Mouse (Mus musculus): ENCODE data around the gene Gli2. TPM values are rescaled to one million over a fixed set of nuclear protein-coding genes. Genes with fewer than 3 reads are reported as not detected.

Gene Gli2
- total RNA-seq, 1 experiment from 2014 or later, result 0.29 TPM

DNA sequence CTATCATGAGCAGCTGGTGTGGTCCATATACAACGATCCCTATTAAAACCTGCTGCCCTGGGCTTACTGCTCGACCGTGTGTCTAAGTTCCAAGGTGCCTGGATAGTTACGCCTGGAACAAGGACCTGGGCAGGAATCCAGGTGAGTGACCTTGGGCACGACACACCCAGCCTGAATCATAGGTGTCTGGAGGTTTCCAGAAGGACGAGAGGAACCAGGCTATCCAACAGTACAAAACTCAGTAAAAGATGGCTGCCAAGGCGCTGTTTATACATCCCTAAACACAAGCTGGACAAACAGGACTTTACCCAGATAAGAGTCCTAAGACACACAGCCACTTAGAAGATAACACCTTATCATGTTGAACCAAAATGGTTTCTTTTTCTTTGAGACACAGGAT, 94.8 kb downstream of the Gli2 start:
- ATAC-seq (replicated peaks; ENCODE audit: insufficient number of reproducible peaks, low FRiP score, low TSS enrichment, poor library complexity, severe bottlenecking), result no peak

DNA sequence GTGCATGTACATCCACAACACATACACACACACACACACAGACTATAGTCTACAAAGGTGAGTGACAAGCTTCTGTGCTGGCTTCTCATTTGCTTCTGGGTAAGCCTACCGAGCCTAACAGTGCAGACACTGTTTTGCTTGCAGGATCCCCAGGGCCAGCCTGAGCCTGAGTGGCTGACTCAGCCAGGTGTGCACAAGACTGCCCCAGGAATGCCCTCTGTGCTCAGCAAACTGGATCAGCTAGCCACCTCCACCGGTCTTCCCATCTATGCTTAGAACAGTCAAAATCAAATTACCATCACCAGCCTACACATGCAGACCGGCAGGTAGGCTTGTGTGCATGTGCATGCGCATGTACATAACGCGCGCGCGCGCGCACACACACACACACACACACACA, 97.6 kb downstream of the Gli2 start:
- ATAC-seq (replicated peaks; ENCODE audit: insufficient number of reproducible peaks, low FRiP score, low TSS enrichment, poor library complexity, severe bottlenecking), result no peak

DNA sequence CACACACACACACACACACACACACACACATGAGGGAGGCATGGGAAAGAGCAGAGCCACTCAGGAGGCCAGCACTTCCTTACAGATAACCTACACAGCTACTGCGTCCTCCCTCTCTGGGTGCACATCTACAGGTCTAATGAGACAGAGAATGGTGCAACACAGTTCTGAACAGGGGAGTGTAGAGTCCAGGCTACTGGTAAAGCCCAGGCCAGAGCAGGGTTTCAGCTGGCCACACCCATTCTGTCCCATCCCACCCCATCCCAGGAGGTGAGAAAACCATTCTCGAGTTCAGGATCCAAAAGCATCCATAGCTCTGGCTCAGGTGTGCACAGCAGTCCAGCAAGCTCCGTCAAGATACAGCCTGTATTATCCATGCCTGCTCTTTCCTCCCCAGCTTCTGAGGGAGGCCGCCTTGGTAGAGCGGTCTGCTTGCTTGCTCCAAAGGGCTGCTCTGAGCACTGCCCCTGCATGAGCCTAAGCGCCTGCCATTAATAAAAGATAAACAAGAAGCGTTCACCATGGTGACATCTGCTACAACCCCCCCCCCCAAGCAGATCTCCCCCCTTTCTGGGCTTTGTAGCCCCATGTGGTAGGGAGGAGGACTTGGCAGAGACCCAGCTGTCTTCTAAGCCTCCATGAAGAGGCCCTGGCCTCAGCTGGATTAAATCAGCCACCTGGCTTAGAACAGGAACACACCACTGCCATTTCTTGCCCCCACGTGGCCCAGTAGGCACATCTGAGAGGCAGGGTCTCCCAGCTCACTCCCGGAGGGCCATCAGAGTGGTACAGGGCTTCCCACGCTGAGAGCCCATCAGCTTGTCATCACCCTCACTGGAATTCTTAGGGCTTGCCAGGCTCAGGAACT, 98.8 kb downstream of the Gli2 start:
- no peak for ATAC-seq (replicated peaks; ENCODE audit: insufficient number of reproducible peaks, low FRiP score, low TSS enrichment, poor library complexity, severe bottlenecking)

GRCm38 (mm10) chr1:118953031-118953430, 100.4 kb downstream of the Gli2 start:
- no peak for ATAC-seq (replicated peaks; ENCODE audit: insufficient number of reproducible peaks, low FRiP score, low TSS enrichment, poor library complexity, severe bottlenecking)

DNA sequence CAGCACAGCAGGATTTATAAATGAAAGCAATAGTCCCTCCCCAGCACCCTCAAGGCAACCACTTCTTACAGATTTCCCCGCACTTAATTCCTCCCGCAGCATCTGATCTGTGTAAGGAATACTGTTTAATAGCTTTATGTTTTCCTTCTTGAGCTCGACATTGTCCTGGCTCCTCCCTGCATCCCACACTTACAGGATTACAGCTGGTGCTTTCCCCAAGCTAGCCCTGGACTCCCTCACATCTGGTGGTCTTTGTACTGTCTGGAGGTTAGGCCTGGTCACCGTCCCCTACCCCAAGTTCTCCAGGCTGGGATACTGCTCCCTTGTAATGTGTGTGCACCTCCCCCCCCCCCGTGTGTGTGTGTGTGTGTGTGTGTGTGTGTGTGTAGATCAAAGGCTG, 101.1 kb downstream of the Gli2 start:
- ATAC-seq (replicated peaks; ENCODE audit: insufficient number of reproducible peaks, low FRiP score, low TSS enrichment, poor library complexity, severe bottlenecking), result no peak

- ATAC-seq (replicated peaks; ENCODE audit: insufficient number of reproducible peaks, low FRiP score, low TSS enrichment, poor library complexity, severe bottlenecking), result no peak
Observed at GRCm38 (mm10) chr1:118948407-118948806, 105.0 kb downstream of the Gli2 start.

DNA sequence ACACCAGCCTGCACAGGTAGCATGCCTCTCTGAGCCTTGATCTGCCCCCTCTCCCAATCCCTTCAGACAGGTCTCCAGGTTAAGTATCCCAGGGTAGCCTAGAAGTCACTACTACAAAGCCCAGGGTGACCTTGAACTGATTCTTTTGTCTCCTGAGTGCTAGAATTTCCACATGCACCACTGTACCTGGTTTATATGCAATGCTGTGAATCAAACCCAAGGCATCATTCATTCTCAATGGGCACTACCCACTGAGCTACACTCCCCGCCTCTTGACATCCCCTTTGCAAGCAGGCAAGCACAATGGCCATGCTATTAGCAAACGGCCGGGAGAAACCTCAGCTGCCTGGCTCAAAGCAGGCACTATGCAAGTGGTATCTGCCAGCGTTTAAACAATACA, 106.2 kb downstream of the Gli2 start:
- no peak for ATAC-seq (replicated peaks; ENCODE audit: insufficient number of reproducible peaks, low FRiP score, low TSS enrichment, poor library complexity, severe bottlenecking)

DNA sequence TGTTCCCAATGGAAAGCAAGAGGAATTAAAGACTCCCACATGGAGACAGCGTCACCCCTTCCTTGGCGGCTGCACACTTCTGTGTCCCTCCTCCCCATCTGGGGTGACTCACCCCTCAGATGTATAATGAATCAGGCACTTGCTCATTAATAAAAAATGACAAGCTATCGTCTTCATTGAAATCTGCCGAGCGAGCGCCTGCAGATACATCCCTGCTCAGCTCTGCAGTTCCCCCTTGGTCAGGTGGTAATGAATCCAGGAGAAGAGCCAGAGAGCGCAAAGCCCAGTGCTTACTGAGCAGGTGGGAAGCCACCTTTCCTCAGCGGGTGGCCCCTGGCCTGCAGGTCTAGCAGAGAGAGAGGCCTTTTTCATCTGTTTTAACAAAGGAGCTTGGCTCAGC, 112.1 kb downstream of the Gli2 start:
- no peak for ATAC-seq (replicated peaks; ENCODE audit: insufficient number of reproducible peaks, low FRiP score, low TSS enrichment, poor library complexity, severe bottlenecking)

- ATAC-seq (replicated peaks; ENCODE audit: insufficient number of reproducible peaks, low FRiP score, low TSS enrichment, poor library complexity, severe bottlenecking), result no peak
Observed at GRCm38 (mm10) chr1:118940269-118940840, 113.1 kb downstream of the Gli2 start.

GRCm38 (mm10) chr1:118938206-118938605, 115.2 kb downstream of the Gli2 start:
- ATAC-seq (replicated peaks; ENCODE audit: insufficient number of reproducible peaks, low FRiP score, low TSS enrichment, poor library complexity, severe bottlenecking), result no peak

DNA sequence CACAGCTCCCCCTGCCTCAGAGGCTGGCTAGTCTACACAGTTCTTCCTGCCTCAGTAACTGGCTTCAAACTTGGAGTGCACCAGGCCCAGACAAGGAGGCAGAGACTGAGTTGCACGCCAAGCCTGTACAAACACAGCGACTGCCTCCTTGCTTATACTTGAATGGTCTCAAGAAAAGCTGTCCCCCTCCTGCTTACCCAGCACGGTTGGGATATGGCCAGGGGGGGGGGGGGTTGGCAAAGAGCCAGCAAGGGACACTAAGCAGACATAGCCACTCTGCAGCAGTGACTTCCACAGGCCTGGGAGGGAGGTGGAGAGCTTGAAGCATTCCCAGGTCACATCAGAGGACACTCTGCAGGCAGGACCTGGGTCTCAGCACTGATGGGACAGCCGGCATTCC, 117.3 kb downstream of the Gli2 start:
- no peak for ATAC-seq (replicated peaks; ENCODE audit: insufficient number of reproducible peaks, low FRiP score, low TSS enrichment, poor library complexity, severe bottlenecking)

DNA sequence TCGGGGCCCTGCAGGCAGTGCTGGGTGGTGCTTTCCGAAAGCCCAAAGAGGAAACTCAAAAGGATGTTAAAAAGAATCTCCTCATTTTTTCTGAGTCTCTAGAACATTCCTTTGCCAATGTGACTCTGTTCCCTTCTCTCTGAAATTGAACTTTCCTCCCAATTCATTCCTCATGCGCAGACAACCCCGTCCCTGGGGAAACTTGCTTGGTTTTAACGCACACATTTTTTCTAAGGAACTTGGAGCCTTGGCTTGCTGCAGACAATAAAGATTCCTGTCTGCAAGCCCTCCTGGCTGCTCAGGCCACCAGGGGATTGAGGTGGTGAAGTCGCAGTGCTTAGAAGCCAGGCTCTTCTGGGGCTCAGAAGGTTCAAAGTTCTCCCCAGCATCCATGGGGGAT, 117.9 kb downstream of the Gli2 start:
- no peak for ATAC-seq (replicated peaks; ENCODE audit: insufficient number of reproducible peaks, low FRiP score, low TSS enrichment, poor library complexity, severe bottlenecking)

- no peak for ATAC-seq (replicated peaks; ENCODE audit: insufficient number of reproducible peaks, low FRiP score, low TSS enrichment, poor library complexity, severe bottlenecking)
Observed at GRCm38 (mm10) chr1:118932167-118932566, 121.3 kb downstream of the Gli2 start.

DNA sequence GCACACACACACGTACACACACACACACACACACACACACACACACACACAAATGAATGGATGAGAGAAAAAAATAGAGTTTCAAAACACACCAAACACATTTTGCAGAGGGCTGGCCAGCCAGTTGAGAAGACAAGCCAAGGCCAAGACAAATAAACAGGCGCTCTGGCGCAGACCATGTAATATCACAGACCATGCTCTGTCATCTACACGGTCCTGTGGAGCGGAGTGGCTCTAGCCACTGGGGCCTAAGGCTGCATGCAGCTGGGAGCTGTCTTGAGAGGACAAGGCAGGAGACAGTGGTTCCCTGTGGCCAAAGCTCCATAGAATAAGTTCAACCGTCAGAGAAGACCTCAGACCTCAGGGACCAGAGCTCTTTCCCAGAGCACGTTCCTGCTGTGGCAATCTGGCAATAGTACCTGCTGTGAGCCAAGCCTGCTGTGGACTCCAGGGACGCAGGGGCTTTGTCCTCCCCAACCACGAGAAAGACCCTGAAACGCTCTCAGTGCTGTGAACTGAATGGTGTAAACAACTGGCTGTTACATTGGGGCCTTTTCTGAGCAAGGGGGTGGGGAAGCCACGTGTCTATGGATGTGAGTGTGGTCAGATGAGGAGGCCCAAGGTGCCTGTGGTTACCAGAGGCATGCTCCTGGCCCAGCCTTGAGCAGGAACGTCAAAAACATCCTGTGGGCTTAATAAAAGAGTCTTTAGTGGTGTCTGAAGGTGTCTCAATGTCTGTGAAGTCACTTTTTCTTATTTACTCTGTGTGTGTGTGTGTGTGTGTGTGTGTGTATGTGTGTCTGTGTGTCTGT, 125.7 kb downstream of the Gli2 start:
- ATAC-seq (replicated peaks; ENCODE audit: insufficient number of reproducible peaks, low FRiP score, low TSS enrichment, poor library complexity, severe bottlenecking), result no peak

DNA sequence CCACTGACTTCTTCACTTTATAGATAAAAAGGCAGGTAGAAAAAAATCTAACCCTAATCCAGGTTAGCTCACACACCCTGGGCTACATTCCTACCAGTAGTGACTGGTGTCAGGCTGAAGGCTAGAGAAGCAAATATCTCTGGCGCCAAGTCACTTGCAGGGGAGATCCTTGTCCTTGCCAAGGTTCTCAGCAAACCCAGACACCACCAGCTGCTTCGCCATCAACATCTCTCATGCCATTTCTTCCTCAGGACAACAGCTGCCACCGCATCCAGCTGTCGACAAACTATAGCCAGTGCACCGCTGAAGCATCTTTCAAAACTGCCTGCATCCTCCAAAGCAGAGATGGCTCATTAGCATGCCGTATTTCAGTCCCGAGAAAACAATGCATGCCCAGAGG, 126.9 kb downstream of the Gli2 start:
- ATAC-seq (replicated peaks; ENCODE audit: insufficient number of reproducible peaks, low FRiP score, low TSS enrichment, poor library complexity, severe bottlenecking), result no peak

DNA sequence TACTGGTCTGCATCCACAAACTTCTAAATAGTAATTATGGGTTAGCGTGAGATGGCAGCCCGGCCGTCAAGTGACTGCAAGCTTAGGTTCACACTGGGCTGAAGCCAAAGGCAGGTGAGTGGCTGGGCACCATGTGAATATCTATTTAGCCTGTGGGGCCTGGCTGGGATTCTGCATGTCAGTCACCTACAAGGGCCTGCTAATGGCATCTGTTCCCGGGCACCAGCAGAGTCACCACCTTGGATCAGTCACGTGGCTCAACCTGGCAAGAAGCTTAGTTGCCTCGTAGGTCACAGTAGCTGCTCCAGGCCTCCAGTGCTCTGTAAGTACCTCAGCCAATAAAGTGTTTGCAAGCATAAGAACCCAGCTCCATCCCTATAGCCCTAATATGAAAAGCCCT, 131.2 kb downstream of the Gli2 start:
- no peak for ATAC-seq (replicated peaks; ENCODE audit: insufficient number of reproducible peaks, low FRiP score, low TSS enrichment, poor library complexity, severe bottlenecking)

- no peak for ATAC-seq (replicated peaks; ENCODE audit: insufficient number of reproducible peaks, low FRiP score, low TSS enrichment, poor library complexity, severe bottlenecking)
Observed at GRCm38 (mm10) chr1:118917520-118918220, 135.7 kb downstream of the Gli2 start.

- ATAC-seq (replicated peaks; ENCODE audit: insufficient number of reproducible peaks, low FRiP score, low TSS enrichment, poor library complexity, severe bottlenecking), result no peak
Observed at GRCm38 (mm10) chr1:118916477-118917075, 136.8 kb downstream of the Gli2 start.
